Mouse (Mus musculus): ENCODE measurements around the gene Hoxd8.

DNA sequence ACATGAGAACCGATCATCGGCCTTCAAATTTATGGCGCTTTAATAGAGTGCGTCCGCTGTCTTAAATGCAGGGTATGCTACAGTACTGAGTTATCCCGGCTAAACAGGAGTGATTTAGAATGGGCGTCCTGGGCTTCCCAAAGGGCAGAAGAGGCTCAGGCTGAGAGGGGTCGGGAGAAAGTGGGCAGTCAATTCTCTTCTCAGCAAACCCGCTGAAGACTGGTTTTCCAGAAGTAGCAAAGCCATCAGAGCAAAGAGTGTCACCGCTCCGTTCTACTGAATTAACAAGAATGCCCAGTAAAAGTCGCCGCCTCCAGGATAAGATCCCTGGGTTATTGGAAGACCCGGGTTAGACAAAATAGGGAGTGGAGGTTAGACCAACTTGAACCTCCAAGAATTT, 35.5 kb downstream of the Hoxd8 start:
- TF ChIP-seq POLR2A (IDR thresholded peaks at IDR 0.05; ENCODE audit: borderline replicate concordance, insufficient read depth, low read length): no peak
- no peak for TF ChIP-seq CTCF (IDR thresholded peaks at IDR 0.05; ENCODE audit: borderline replicate concordance, insufficient read depth, low read depth, low read length)

Measured in cerebellum, adult 2 months (tissue).